Mouse (Mus musculus) heart, postnatal 4 days (tissue): ENCODE data around the gene Tcte1. TPM values are rescaled to one million over a fixed set of nuclear protein-coding genes. Genes with fewer than 3 reads are reported as not detected.

Source experiments
- DNase-seq: peaks from one replicate; pipeline ENCODE4 v3.0.0; 2021
- total RNA-seq, 2 experiments: library from RNA; stranded (reverse); gene quantifications; 2 replicates each; pipeline ENCODE4 v1.2.3; 2021

Tcte1 gene
- not detected for total RNA-seq

DNA sequence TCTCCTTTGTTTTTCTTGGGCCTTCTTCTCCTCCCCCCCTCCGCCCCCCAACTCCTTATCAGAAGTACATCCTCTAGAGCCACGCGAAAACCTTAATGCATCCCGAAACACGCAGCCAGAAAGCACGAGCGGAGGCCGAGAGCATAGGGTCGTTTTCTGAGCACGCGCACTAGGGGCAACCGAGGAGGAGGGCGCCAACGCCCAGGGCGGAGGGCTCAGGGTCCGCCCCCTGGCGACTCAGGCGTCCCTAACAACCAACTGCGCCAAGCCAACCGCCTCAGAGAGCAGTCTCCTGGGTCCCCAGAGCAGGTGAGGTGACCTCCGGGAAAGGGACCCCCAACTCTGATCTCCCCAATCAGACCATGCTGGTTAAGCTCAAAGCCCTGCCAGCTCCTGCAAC, at the start of gene Tcte1:
Gene Tcte1 (plus strand): TSS at position 172 of the 400 bp plus-strand sequence.
- DNase-seq = no peak

GRCm38 (mm10) chr17:45473667-45474066, 49.6 kb upstream of the Tcte1 start:
- DNase-seq = no peak

GRCm38 (mm10) chr17:45474146-45474545, 49.1 kb upstream of the Tcte1 start:
- DNase-seq = no peak

DNA sequence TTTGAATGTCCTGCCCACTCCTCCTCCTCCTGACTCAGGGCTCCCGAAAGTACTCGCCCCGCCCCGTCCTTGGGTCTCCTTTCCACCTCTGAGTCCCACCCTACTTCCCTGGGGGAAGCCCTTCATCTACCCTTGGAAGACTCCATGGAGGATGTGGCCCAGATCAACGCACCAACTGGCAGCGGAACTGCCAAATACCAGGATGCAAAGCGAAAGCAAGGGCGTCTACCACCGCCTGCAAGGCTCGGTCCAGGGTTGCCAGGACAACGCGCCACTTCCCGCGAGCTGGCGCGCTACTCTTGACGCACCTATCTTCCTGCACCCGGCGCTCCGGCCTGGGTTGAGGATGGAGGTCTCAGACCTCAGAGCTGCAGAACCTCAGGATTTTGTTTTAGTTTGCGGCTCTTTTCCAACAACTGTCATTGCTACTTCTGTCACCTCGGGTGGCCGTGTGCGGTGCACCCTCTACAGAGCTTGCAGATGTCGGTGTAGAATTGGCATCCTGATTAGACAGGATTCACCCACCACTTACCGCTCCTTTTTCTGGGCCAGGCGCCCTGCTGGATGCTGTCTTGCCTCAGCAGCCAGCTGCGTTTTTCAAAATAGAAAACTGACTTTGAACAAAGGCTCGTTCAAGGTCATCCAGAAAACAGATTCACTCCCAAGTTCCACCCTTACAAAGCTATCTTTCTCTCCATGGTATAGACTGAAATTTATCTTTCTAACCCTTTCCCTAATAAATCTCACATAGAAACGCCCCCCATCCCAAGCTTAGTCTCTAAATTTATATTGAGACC, 48.4 kb upstream of the Tcte1 start, which contains the start of gene Spats1:
Gene Spats1 (minus strand): TSS at position 747 of the 797 bp plus-strand sequence.
- DNase-seq = peak; percentile 58

- DNase-seq = peak; percentile 88
These were observed 44.9 kb upstream of the Tcte1 start for GRCm38 (mm10) chr17:45478234-45478825.

DNA sequence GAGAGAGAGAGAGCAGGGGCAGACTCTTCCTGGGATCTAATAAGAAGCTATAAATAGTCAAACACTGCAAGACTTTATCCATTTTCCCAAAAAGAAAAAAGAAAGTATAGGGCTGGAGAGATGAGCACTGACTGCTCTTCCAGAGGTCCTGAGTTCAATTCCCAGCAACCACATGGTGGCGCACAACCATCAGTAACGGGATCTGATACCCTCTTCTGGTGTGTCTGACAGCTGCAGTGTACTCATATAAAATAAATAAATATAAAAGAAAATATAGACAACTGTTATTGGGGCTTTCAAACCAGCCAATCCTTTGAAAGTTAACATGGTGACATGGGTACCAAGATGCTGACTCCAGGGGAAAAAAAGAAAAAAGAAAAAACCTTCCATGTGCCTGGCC, 42.8 kb upstream of the Tcte1 start:
- DNase-seq = no peak

GRCm38 (mm10) chr17:45485581-45485980, 37.7 kb upstream of the Tcte1 start:
- DNase-seq = no peak

- no peak for DNase-seq
These were observed 36.0 kb upstream of the Tcte1 start for GRCm38 (mm10) chr17:45487216-45487615.

- no peak for DNase-seq
These were observed 34.6 kb upstream of the Tcte1 start for GRCm38 (mm10) chr17:45488321-45489254.

DNA sequence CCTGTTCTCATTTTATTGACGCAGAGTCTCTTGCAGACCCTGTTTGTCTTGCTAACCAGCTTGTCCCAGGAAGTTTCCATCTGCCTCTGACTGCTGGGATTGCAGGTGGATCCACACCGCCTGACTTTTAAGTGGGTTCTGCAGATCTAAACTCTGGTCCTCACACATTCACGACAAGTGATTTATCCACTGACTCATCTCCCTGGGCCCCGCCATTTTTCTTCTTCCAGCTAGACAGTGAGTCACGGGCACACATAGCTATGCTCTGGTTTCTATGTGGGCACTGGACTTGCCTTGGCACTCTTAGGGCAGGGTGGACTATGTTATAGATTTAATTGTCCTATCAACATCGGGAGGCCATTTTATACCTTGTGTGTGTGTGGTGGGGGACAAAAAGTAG, 33.5 kb upstream of the Tcte1 start:
- DNase-seq = no peak

- DNase-seq = no peak
These were observed 32.6 kb upstream of the Tcte1 start for GRCm38 (mm10) chr17:45490532-45491154.

GRCm38 (mm10) chr17:45495398-45495797, 27.8 kb upstream of the Tcte1 start:
- no peak for DNase-seq

DNA sequence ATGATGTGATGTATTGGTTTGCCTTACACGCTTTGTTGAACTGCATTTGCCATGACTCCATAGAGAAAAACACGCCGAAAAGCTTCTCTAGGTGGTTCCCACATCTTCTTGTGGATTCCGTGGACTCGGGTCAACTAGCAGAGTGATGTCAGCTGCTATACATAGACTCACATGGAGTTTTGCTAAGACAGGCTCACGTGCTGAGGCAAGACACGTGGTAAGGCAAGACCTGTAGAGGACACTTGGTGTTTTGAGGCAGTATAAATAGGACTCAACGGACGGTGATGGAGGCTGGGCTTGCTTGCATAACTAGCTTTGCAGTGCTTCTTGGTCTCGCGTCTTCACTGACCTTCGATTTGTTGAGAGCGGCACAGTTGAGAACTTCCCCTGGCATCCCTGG, 24.8 kb upstream of the Tcte1 start:
- DNase-seq = no peak

GRCm38 (mm10) chr17:45499516-45499915, 23.7 kb upstream of the Tcte1 start:
- no peak for DNase-seq

- no peak for DNase-seq
These were observed 22.3 kb upstream of the Tcte1 start for GRCm38 (mm10) chr17:45500981-45501380.

- no peak for DNase-seq
These were observed 20.9 kb upstream of the Tcte1 start for GRCm38 (mm10) chr17:45502324-45502723.

DNA sequence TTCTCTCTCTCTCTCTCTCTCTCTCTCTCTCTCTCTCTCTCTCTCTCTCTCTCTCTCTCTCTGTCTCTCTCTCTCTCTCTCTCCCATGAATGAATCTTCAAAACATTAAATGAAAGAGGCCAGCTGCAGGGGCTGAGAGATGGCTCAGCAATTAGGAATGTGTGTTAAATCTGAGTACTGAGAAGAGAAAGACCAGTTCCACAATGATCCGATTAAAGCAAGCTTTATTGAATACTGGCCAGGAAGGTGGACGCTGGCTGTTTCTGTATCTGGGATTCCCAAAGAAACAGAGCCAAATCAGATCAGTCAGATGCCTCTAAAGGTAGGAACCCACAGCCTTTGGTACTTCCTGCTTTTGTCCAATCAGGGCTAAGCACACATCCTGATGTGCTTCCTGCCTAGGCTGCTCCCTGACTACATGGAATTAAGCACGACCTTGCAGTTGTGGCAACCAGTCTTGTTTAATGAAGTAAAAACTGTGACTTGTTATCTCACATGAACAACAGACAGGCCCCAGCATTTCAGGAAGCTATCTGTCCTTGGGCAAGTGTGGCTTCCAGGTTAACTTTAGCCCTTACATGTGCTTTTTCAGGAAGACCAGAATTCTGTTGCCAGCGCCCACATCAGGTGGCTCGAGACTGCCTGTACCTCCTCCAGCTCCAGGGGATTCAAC, 19.8 kb upstream of the Tcte1 start:
- no peak for DNase-seq

DNA sequence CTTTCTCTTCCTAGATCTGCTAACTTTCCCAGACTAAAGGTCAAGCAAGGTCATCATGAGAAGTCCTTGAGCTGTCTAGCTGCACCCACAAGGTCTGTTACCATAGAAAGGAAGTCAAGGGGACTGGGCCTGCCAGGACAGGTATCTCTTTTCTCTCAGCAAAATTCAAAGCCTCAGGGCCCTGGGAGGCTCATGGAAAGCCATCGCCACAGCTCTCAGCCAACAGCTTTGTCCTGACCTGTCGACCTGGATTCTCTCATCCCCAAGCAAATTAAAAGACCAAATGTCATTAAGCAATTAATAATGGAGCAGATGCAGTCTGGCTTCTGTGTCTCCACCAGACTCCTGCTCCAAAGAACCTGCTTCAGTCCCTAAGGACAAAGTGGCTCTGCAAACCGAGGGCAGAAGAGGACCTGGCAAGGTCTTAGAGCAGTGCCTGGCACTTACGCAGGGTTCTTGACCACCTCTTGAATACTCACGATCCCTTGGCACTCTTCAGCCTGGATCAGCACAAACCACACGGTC, 17.2 kb upstream of the Tcte1 start:
- DNase-seq = no peak

- DNase-seq = peak; percentile 97
These were observed 16.5 kb upstream of the Tcte1 start, which contains the start of gene Aars2 for GRCm38 (mm10) chr17:45506700-45507189. Gene Aars2 (plus strand): TSS chr17:45506841.

DNA sequence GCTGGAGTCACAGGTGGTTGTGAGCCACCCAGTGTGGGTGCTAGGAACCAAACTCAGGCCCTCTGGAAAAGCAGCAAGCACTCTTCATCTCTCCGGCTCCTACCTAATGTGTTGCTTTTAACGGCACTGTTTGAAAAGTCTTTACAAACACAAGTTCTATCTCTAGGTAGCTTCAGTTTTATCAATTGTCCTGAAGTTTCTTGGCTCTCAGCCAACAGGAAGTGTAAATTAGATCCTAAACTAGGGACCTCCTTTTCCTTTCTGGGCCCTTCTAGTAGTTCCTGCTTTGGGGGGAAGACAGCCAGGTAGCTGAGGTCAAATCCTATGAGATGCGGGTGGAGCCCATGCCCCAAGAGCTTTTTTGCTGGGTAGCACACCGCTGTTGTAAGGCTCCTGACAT, 12.4 kb upstream of the Tcte1 start:
- DNase-seq = no peak

GRCm38 (mm10) chr17:45511757-45512156, 11.5 kb upstream of the Tcte1 start:
- DNase-seq = no peak
